Mouse (Mus musculus): ENCODE measurements around the gene Iffo2.
"Not testable (repeated sequence)": the region's sequence is repeated elsewhere in the genome, so short reads cannot be mapped to it uniquely, and the experiment has no call there.

Iffo2 gene

GRCm38 (mm10) chr4:139530248-139530647 is at the start of gene Iffo2:
Gene Iffo2 (plus strand): TSS chr4:139530548.
- not testable (repeated sequence) for DNase-seq (ENCODE audit: low spot score)

GRCm38 (mm10) chr4:139481400-139481799 is 48.9 kb upstream of the Iffo2 start:
- DNase-seq (ENCODE audit: low spot score): no peak

GRCm38 (mm10) chr4:139483461-139484105 is 46.8 kb upstream of the Iffo2 start:
- DNase-seq (ENCODE audit: low spot score): no peak

- no peak for DNase-seq (ENCODE audit: low spot score)
Observed at GRCm38 (mm10) chr4:139484496-139484895, 45.9 kb upstream of the Iffo2 start.

- no peak for DNase-seq (ENCODE audit: low spot score)
Observed at GRCm38 (mm10) chr4:139487085-139487484, 43.3 kb upstream of the Iffo2 start.

- DNase-seq (ENCODE audit: low spot score): no peak
Observed at GRCm38 (mm10) chr4:139488325-139488724, 42.0 kb upstream of the Iffo2 start.

- no peak for DNase-seq (ENCODE audit: low spot score)
Observed at GRCm38 (mm10) chr4:139489946-139490345, 40.4 kb upstream of the Iffo2 start.

GRCm38 (mm10) chr4:139490413-139491055 is 39.8 kb upstream of the Iffo2 start:
- DNase-seq (ENCODE audit: low spot score): no peak

- no peak for DNase-seq (ENCODE audit: low spot score)
Observed at GRCm38 (mm10) chr4:139491541-139492170, 38.7 kb upstream of the Iffo2 start.

- DNase-seq (ENCODE audit: low spot score): no peak
Observed at GRCm38 (mm10) chr4:139492258-139492833, 38.0 kb upstream of the Iffo2 start.

- DNase-seq (ENCODE audit: low spot score): no peak
Observed at GRCm38 (mm10) chr4:139493227-139494025, 36.9 kb upstream of the Iffo2 start.

GRCm38 (mm10) chr4:139500814-139501213 is 29.5 kb upstream of the Iffo2 start:
- DNase-seq (ENCODE audit: low spot score): no peak

- no peak for DNase-seq (ENCODE audit: low spot score)
Observed at GRCm38 (mm10) chr4:139501702-139502101, 28.6 kb upstream of the Iffo2 start.

- no peak for DNase-seq (ENCODE audit: low spot score)
Observed at GRCm38 (mm10) chr4:139503919-139504318, 26.4 kb upstream of the Iffo2 start.

- no peak for DNase-seq (ENCODE audit: low spot score)
Observed at GRCm38 (mm10) chr4:139505716-139506115, 24.6 kb upstream of the Iffo2 start.

- DNase-seq (ENCODE audit: low spot score): no peak
Observed at GRCm38 (mm10) chr4:139506727-139507126, 23.6 kb upstream of the Iffo2 start.

GRCm38 (mm10) chr4:139509069-139509468 is 21.3 kb upstream of the Iffo2 start:
- no peak for DNase-seq (ENCODE audit: low spot score)

GRCm38 (mm10) chr4:139511557-139511956 is 18.8 kb upstream of the Iffo2 start:
- DNase-seq (ENCODE audit: low spot score): no peak

GRCm38 (mm10) chr4:139512985-139513384 is 17.4 kb upstream of the Iffo2 start:
- no peak for DNase-seq (ENCODE audit: low spot score)

- DNase-seq (ENCODE audit: low spot score): no peak
Observed at GRCm38 (mm10) chr4:139519221-139519620, 11.1 kb upstream of the Iffo2 start.

- DNase-seq (ENCODE audit: low spot score): no peak
Observed at GRCm38 (mm10) chr4:139521926-139522325, 8.4 kb upstream of the Iffo2 start.

- no peak for DNase-seq (ENCODE audit: low spot score)
Observed at GRCm38 (mm10) chr4:139526475-139526874, 3.9 kb upstream of the Iffo2 start.

Data from embryo, embryonic 10 days (tissue).